Mouse (Mus musculus) CH12.LX (cell line): ENCODE results near the gene Aebp2. TPM values are rescaled to one million over a fixed set of nuclear protein-coding genes. Genes with fewer than 3 reads are reported as not detected.
"Not testable (repeated sequence)": the region's sequence is repeated elsewhere in the genome, so short reads cannot be mapped to it uniquely, and the experiment has no call there.

ENCODE experiments used
- DNase-seq: peaks from one replicate; pipeline ENCODE4 v3.0.0-alpha.2; 2013; ENCODE audit errors: extremely low read depth
- H3K27ac ChIP-seq: 2 replicates; pipeline ENCODE4 v1.5.1; 2012; ENCODE audit warnings: low read depth, mild to moderate bottlenecking, control low read depth, moderate library complexity; ENCODE audit not compliant: insufficient read depth
- H3K27me3 ChIP-seq: replicated peaks from 2 replicates; pipeline ENCODE3; 2012; ENCODE audit warnings: inconsistent platforms
- H3K36me3 ChIP-seq, 2 experiments: replicated peaks in 1 of 2; 2 replicates each; pipeline versions ENCODE3 to v1.6.1; 2012; ENCODE audit warnings: inconsistent platforms in 1 of 2, low read length in 1 of 2, mild to moderate bottlenecking in 1 of 2, mixed read lengths in 1 of 2, moderate library complexity in 1 of 2; ENCODE audit not compliant: control insufficient read depth in 1 of 2, insufficient read depth in 1 of 2
- H3K4me1 ChIP-seq, 2 experiments: 2 replicates each; pipeline ENCODE4 v1.6.1; 2012; ENCODE audit warnings: inconsistent platforms in 1 of 2, moderate library complexity in 1 of 2; ENCODE audit not compliant: insufficient read depth in 2 of 2, control insufficient read depth in 1 of 2
- H3K4me2 ChIP-seq: 2 replicates; pipeline ENCODE4 v1.6.1; 2012; ENCODE audit warnings: low read depth, mild to moderate bottlenecking, control low read depth; ENCODE audit not compliant: poor library complexity, insufficient read depth, severe bottlenecking
- H3K4me3 ChIP-seq, 3 experiments: fragments of 150-350 bp in 1 of 3; sonication (generic) in 1 of 3; replicated peaks in 1 of 3; 2 replicates each; pipeline versions ENCODE3 to v1.5.1; 2011 to 2012; ENCODE audit warnings: low read depth in 2 of 3, low read length in 2 of 3, mild to moderate bottlenecking in 2 of 3, moderate library complexity in 2 of 3, control low read depth in 1 of 3, improper control_type of control experiment in 1 of 3, inconsistent platforms in 1 of 3, mixed read lengths in 1 of 3; ENCODE audit not compliant: poor library complexity in 1 of 3
- H3K79me2 ChIP-seq: replicated peaks from 2 replicates; pipeline ENCODE4 v1.6.1; 2012; ENCODE audit warnings: mild to moderate bottlenecking, moderate library complexity; ENCODE audit not compliant: control insufficient read depth, poor library complexity, insufficient read depth, severe bottlenecking; ENCODE audit errors: extremely low read depth
- H3K9ac ChIP-seq: 2 replicates; pipeline ENCODE4 v1.6.1; 2012; ENCODE audit warnings: low read depth, mild to moderate bottlenecking, control low read depth, moderate library complexity; ENCODE audit not compliant: insufficient read depth
- H3K9me3 ChIP-seq: replicated peaks from 2 replicates; pipeline ENCODE3; 2012; ENCODE audit warnings: low read length, inconsistent platforms, mixed read lengths
- BHLHE40 ChIP-seq: IDR thresholded peaks from 2 replicates; pipeline ENCODE4 v1.6.1; 2011; ENCODE audit warnings: mild to moderate bottlenecking, low read depth, low read length, improper control_type of control experiment
- ELF1 ChIP-seq: IDR thresholded peaks from 2 replicates; pipeline ENCODE4 v1.6.1; 2014; ENCODE audit warnings: low read depth, mild to moderate bottlenecking, inconsistent platforms, low read length, improper control_type of control experiment
- GABPA ChIP-seq: IDR thresholded peaks from 2 replicates; pipeline ENCODE4 v1.6.1; 2012; ENCODE audit warnings: low read depth, low read length, improper control_type of control experiment, inconsistent platforms; ENCODE audit not compliant: insufficient replicate concordance
- JUND ChIP-seq: conservative IDR thresholded peaks from 2 replicates; pipeline ENCODE4 v1.6.1; 2011; ENCODE audit warnings: low read depth, low read length, improper control_type of control experiment
- KAT2A ChIP-seq: IDR thresholded peaks from 2 replicates; pipeline ENCODE4 v1.6.1; 2012; ENCODE audit warnings: low read length, improper control_type of control experiment, inconsistent platforms; ENCODE audit not compliant: insufficient replicate concordance
- MAX ChIP-seq: IDR thresholded peaks from 2 replicates; pipeline ENCODE4 v1.6.1; 2011; ENCODE audit warnings: low read length, improper control_type of control experiment
- MAZ ChIP-seq: IDR thresholded peaks from 2 replicates; pipeline ENCODE4 v1.6.1; 2012; ENCODE audit warnings: low read depth, mild to moderate bottlenecking, inconsistent platforms, low read length, improper control_type of control experiment, moderate library complexity
- MEF2A ChIP-seq: IDR thresholded peaks from 2 replicates; pipeline ENCODE4 v1.6.1; 2014; ENCODE audit warnings: low read depth, mild to moderate bottlenecking, inconsistent platforms, low read length, improper control_type of control experiment, borderline replicate concordance
- MXI1 ChIP-seq: IDR thresholded peaks from 2 replicates; pipeline ENCODE4 v1.6.1; 2011; ENCODE audit warnings: mild to moderate bottlenecking, low read depth, low read length, improper control_type of control experiment
- MYC ChIP-seq: IDR thresholded peaks from 2 replicates; pipeline ENCODE4 v1.6.1; 2011; ENCODE audit warnings: low read depth, mild to moderate bottlenecking, improper control_type of control experiment, low read length
- NELFE ChIP-seq: IDR thresholded peaks from 2 replicates; pipeline ENCODE4 v1.6.1; 2011; ENCODE audit warnings: low read depth, low read length, improper control_type of control experiment
- NRF1 ChIP-seq: IDR thresholded peaks from 2 replicates; pipeline ENCODE4 v1.6.1; 2014; ENCODE audit warnings: low read depth, mild to moderate bottlenecking, inconsistent platforms, low read length, improper control_type of control experiment, moderate library complexity
- POLR2A ChIP-seq: IDR thresholded peaks from 2 replicates; pipeline ENCODE4 v1.6.1; 2011; ENCODE audit warnings: low read depth, mild to moderate bottlenecking, improper control_type of control experiment, low read length
- RAD21 ChIP-seq: IDR thresholded peaks from 2 replicates; pipeline ENCODE4 v1.6.1; 2011; ENCODE audit warnings: low read depth, mild to moderate bottlenecking, low read length, improper control_type of control experiment, moderate library complexity
- RCOR1 ChIP-seq: conservative IDR thresholded peaks from 2 replicates; pipeline ENCODE4 v1.6.1; 2012; ENCODE audit warnings: low read depth, mild to moderate bottlenecking, inconsistent platforms, low read length, improper control_type of control experiment
- SIN3A ChIP-seq: IDR thresholded peaks from 2 replicates; pipeline ENCODE4 v1.6.1; 2012; ENCODE audit warnings: low read length, improper control_type of control experiment, inconsistent platforms
- SMC3 ChIP-seq: IDR thresholded peaks from 2 replicates; pipeline ENCODE4 v1.6.1; 2011; ENCODE audit warnings: low read depth, low read length, improper control_type of control experiment
- TBP ChIP-seq: conservative IDR thresholded peaks from 2 replicates; pipeline ENCODE4 v1.6.1; 2011; ENCODE audit warnings: low read depth, low read length, improper control_type of control experiment
- UBTF ChIP-seq: IDR thresholded peaks from 2 replicates; pipeline ENCODE4 v1.6.1; 2012; ENCODE audit warnings: low read depth, mild to moderate bottlenecking, inconsistent platforms, low read length, improper control_type of control experiment, moderate library complexity
- USF1 ChIP-seq: IDR thresholded peaks from 2 replicates; pipeline ENCODE4 v1.6.1; 2014; ENCODE audit warnings: low read depth, mild to moderate bottlenecking, inconsistent platforms, low read length, improper control_type of control experiment
- USF2 ChIP-seq: conservative IDR thresholded peaks from 2 replicates; pipeline ENCODE4 v1.6.1; 2011; ENCODE audit warnings: low read depth, low read length, improper control_type of control experiment
- ZKSCAN1 ChIP-seq: IDR thresholded peaks from 2 replicates; pipeline ENCODE4 v1.6.1; 2012; ENCODE audit warnings: low read depth, inconsistent platforms, low read length, improper control_type of control experiment, borderline replicate concordance
- ZMIZ1 ChIP-seq: IDR thresholded peaks from 2 replicates; pipeline ENCODE4 v1.6.1; 2012; ENCODE audit warnings: low read depth, mild to moderate bottlenecking, inconsistent platforms, low read length, improper control_type of control experiment
- ZNF384 ChIP-seq: IDR thresholded peaks from 2 replicates; pipeline ENCODE4 v1.6.1; 2012; ENCODE audit warnings: low read depth, low read length, improper control_type of control experiment, inconsistent platforms
- dilution Hi-C: fragments of 300-500 bp; cut with MboI; formaldehyde crosslinking; loops from 2 replicates; pipeline ENCODE4 v1.14.3; 2020; ENCODE audit warnings: low sequenced_read_pairs; ENCODE audit not compliant: extremely low pct_unique_long_range_greater_than_20kb, extremely low pct_ligation_motif_present
- in situ Hi-C: fragments of 300-500 bp; cut with MboI; formaldehyde crosslinking; loops from 3 replicates; pipeline ENCODE4 v1.14.3; 2019; ENCODE audit warnings: low sequenced_read_pairs, low pct_ligation_motif_present, low pct_unique_long_range_greater_than_20kb, mixed read lengths
- polyA plus RNA-seq: library from polyadenylated mRNA; unstranded; fragments of >175 nt; gene quantifications from 2 replicates; pipeline ENCODE4 v1.2.1, GENCODE M21; 2012; ENCODE audit warnings: low read depth; ENCODE audit not compliant: insufficient read length
- total RNA-seq, 2 experiments: library from RNA; depleted of rRNA; stranded (reverse); fragments of 300-350 nt in 1 of 2; fragments of >200 nt in 1 of 2; gene quantifications; 2 replicates each; pipeline ENCODE4 v1.2.3; 2012 to 2014

The Aebp2 gene
- total and polyA plus RNA-seq, 3 experiments, result 54.4 to 63.3 (median 59.9) TPM

DNA sequence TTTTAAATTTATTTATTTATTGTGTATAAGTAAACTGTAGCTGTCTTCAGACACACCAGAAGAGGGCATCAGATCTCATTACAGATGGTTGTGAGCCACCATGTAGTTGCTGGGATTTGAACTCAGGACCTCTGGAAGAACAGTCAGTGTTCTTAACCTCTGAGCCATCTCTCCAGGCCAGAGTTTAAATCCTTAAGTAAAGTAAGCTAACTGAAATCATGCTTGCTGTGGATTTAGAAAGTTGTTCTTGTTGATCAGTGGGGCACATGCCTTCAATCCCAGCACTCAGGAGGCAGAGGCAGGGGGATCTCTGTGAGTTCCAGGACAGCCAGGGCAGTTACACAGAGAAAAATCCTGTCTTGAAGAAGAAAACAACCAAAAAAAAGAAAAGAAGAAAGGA lies 43.5 kb upstream of the Aebp2 start:
- H3K27ac ChIP-seq, H3K4me2 ChIP-seq, H3K27me3 ChIP-seq, H3K9me3 ChIP-seq, H3K36me3 ChIP-seq, dilution Hi-C loops, H3K79me2 ChIP-seq, H3K4me3 ChIP-seq, DNase-seq, H3K9ac ChIP-seq: not testable (repeated sequence)
- TF ChIP-seq TBP, result peak; percentile 78
- TF ChIP-seq, all 38 proteins: peak for 1; not testable (repeated sequence) for 37
- H3K4me1 ChIP-seq, in situ Hi-C loops: not testable (repeated sequence)

DNA sequence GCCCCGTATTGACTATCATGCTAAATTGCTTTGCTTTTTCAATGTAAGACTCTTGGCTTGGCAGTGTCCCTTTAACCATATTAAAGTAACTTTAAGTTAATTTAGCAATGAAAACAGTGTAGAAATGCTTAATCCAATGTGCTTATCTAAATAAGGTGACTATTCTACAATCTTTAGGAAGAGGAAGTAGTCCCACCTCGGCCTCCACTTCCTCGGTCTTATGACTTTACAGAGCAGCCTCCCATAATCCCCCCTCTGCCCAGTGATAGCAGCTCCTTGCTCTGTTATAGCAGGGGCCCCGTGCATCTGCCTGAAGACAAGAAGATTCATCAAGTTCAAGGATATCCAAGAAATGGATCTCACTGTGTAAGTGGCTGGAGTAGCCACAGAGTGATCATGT lies 42.3 kb upstream of the Aebp2 start:
- H3K4me3 ChIP-seq, result no peak overlapping the region
- in situ Hi-C loops, result no loop called here
- dilution Hi-C loops, result no loop called here

DNA sequence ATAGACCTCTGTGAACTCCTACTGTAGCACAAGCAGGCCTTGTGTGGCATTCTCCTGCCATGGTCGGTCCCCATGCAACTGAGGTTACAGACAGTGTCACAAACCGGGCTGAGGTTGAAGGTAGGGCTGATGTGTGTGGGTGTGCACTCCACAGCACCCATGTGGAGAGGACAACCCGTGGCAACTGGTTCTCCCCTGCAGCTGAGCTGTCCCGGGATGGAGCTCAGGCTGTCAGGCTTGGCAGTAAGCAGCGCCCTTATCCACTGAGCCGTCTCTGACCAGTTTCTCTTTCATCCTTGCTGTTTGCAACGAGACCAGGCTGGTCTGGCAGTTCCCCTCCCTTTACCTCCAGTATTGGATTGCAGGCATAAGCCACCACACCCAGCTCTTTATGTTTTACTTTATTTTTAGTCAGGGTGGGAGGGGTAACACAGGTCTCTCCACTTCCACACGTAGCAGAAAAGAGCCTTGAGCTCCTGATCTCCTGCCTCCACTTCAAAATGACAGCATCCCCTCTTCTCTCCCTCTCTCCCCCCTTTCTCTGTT lies 35.7 kb upstream of the Aebp2 start:
- Histone ChIP-seq H3K36me3 (no peaks in the 10 kb centered on the region), H3K9me3 (no peaks in the 10 kb centered on the region), H3K4me1 (peaks cover 0 to 4% of the 10 kb centered on the region in 2 experiments; a peak in 2 of 4 replicates), H3K4me3 (no peak overlapping the region), H3K79me2 (no peaks in the 10 kb centered on the region), H3K27me3 (no peaks in the 10 kb centered on the region), H3K4me2 (no peak overlapping the region), H3K9ac (no peak overlapping the region), H3K27ac (no peak overlapping the region)
- TF ChIP-seq SIN3A, result no peak
- TF ChIP-seq NRF1, result no peak
- no peak for TF ChIP-seq USF2
- TF ChIP-seq BHLHE40, result no peak
- no peak for TF ChIP-seq ZKSCAN1
- no peak for TF ChIP-seq UBTF
- TF ChIP-seq POLR2A, result no peak
- no peak for TF ChIP-seq GABPA
- TF ChIP-seq RAD21, result no peak
- TF ChIP-seq NELFE, result no peak
- TF ChIP-seq USF1, result no peak
- TF ChIP-seq JUND, result no peak
- no peak for TF ChIP-seq MYC
- no peak for TF ChIP-seq MEF2A
- in situ Hi-C loops, result no loop called here
- dilution Hi-C loops, result no loop called here
- DNase-seq, result no peak

More for the DNA sequence above, 42.3 kb upstream of the Aebp2 start:
- Histone ChIP-seq H3K9me3 (no peaks in the 10 kb centered on the region), H3K79me2 (no peaks in the 10 kb centered on the region), H3K4me2 (no peak overlapping the region), H3K4me1 (peaks cover 0 to 4% of the 10 kb centered on the region in 2 experiments; a peak in 2 of 4 replicates), H3K27me3 (no peaks in the 10 kb centered on the region), H3K36me3 (no peaks in the 10 kb centered on the region)
- no peak for DNase-seq
- no peak for TF ChIP-seq JUND
- no peak for TF ChIP-seq MAZ
- TF ChIP-seq SMC3, result no peak
- no peak for TF ChIP-seq RAD21
- TF ChIP-seq ELF1, result no peak
- TF ChIP-seq USF1, result no peak
- TF ChIP-seq NELFE, result no peak
- no peak for TF ChIP-seq ZKSCAN1
- no peak for TF ChIP-seq RCOR1
- TF ChIP-seq ZNF384, result no peak
- TF ChIP-seq BHLHE40, result no peak
- TF ChIP-seq KAT2A, result no peak
- TF ChIP-seq USF2, result no peak
- TF ChIP-seq MAX, result no peak
- no peak for TF ChIP-seq ZMIZ1
- TF ChIP-seq MYC, result no peak
- TF ChIP-seq MXI1, result no peak
- no peak for TF ChIP-seq SIN3A
- TF ChIP-seq, all 38 proteins: peak for 0
- Histone ChIP-seq H3K27ac (no peak overlapping the region), H3K9ac (no peak overlapping the region)
